Mouse (Mus musculus) gastrocnemius, adult 8-10 months (tissue): ENCODE measurements at regions not wholly inside any gene's neighbourhood (a gene's known extent, or its start where the extent isn't known, plus 50 kb on each side); places are given as distances from the start of the nearest gene placed in this dataset.
A peak's percentile ranks its signal among the peaks of the same experiment; 100 is the strongest.

ENCODE experiments used
- DNase-seq, 2 experiments: peaks; one replicate each; pipeline ENCODE4 v3.0.0; 2022; ENCODE audit warnings: low spot score in 2 of 2

GRCm38 (mm10) chr13:28756915-28757765 lies 196.4 kb downstream of the Sox4 start:
- peak in 1 of 2 experiments; percentile 12 for DNase-seq

GRCm38 (mm10) chr13:28754207-28754606 lies 199.3 kb downstream of the Sox4 start:
- DNase-seq, result no peak

- DNase-seq, result no peak
These were observed 202.4 kb downstream of the Sox4 start for GRCm38 (mm10) chr13:28750949-28751692.

- no peak for DNase-seq
These were observed 213.3 kb downstream of the Sox4 start for GRCm38 (mm10) chr13:28740158-28740670.

- DNase-seq, result peak in 1 of 2 experiments; percentile 10
These were observed 215.1 kb downstream of the Sox4 start for GRCm38 (mm10) chr13:28738160-28739100.

GRCm38 (mm10) chr13:28732475-28732874 lies 221.0 kb downstream of the Sox4 start:
- no peak for DNase-seq

GRCm38 (mm10) chr13:28732036-28732435 lies 221.5 kb downstream of the Sox4 start:
- DNase-seq, result no peak

GRCm38 (mm10) chr13:28730059-28730580 lies 223.4 kb downstream of the Sox4 start:
- DNase-seq, result no peak

GRCm38 (mm10) chr13:28728768-28729167 lies 224.7 kb downstream of the Sox4 start:
- no peak for DNase-seq

- DNase-seq, result no peak
These were observed 229.2 kb downstream of the Sox4 start for GRCm38 (mm10) chr13:28724300-28724699.

- no peak for DNase-seq
These were observed 231.4 kb downstream of the Sox4 start for GRCm38 (mm10) chr13:28722074-28722473.

GRCm38 (mm10) chr13:28721548-28721981 lies 231.9 kb downstream of the Sox4 start:
- DNase-seq, result peak in 1 of 2 experiments; percentile 34

- DNase-seq, result peak in 1 of 2 experiments; percentile 10
These were observed 232.8 kb downstream of the Sox4 start for GRCm38 (mm10) chr13:28720639-28721239.

GRCm38 (mm10) chr13:28720169-28720568 lies 233.3 kb downstream of the Sox4 start:
- DNase-seq, result no peak

- DNase-seq, result no peak
These were observed 234.6 kb downstream of the Sox4 start for GRCm38 (mm10) chr13:28718868-28719265.

- DNase-seq, result no peak
These were observed 235.2 kb downstream of the Sox4 start for GRCm38 (mm10) chr13:28718169-28718867.

- DNase-seq, result no peak
These were observed 236.1 kb downstream of the Sox4 start for GRCm38 (mm10) chr13:28717404-28717803.

- DNase-seq, result no peak
These were observed 243.5 kb downstream of the Sox4 start for GRCm38 (mm10) chr13:28709966-28710365.

GRCm38 (mm10) chr13:28701309-28701708 lies 252.2 kb downstream of the Sox4 start:
- no peak for DNase-seq

- no peak for DNase-seq
These were observed 253.4 kb downstream of the Sox4 start for GRCm38 (mm10) chr13:28700081-28700480.
